Mouse (Mus musculus) right cerebral cortex, postnatal 10 days (tissue): ENCODE measurements around the gene Naalad2.
A peak's percentile ranks its signal among the peaks of the same experiment; 100 is the strongest.
"Not testable (repeated sequence)": the region's sequence is repeated elsewhere in the genome, so short reads cannot be mapped to it uniquely, and the experiment has no call there.

Source experiments
- DNase-seq, 2 experiments: peaks; one replicate each; pipeline ENCODE4 v3.0.0; 2021; ENCODE audit warnings: low spot score in 2 of 2

The Naalad2 gene

DNA sequence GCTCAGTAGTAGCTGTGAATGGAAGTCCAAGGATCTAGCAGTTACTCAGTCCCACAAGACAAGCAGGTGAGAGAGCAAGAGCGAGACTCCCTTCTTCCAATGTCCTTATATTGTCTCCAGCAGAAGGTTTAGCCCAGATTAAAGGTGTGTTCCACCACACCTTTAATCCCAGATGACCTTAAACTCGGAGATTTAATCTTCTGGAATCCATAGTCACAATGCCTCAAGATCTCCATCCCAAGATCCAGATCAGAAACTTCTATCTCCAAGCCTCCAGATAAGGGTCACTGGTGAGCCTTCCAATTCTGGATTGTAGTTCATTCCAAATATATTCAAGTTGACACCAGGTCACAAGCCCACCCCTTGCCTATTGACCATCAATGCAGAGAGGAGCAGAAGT is at the start of gene Naalad2:
Gene Naalad2 (minus strand): TSS at position 101 of the 400 bp plus-strand sequence.
- not testable (repeated sequence) for DNase-seq

DNA sequence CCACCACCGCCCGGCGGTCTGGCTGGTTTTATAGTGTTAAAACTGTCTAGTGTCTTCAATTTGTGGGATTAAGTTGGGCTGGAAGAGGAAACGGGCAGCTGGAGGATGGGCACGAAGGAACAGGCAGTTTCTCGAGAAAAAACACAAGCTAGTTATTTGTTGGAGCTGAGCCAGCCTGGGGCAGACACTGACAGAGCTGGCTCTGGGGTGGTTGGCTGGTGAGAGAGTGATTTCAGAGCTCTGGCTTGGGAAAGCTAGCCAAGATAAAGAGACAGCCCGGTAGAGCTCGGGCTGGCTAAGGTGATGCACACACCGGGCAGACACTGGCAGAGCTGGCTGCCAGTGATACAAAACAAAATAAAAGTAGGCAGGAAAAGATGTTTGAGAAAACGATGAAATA is 28.9 kb upstream of the Naalad2 start:
- peak; percentile 27 to 28 for DNase-seq

- no peak for DNase-seq
Measured at GRCm38 (mm10) chr9:18430354-18430753, 27.6 kb upstream of the Naalad2 start, which contains the start of gene Mbd3l2. Gene Mbd3l2 (plus strand): TSS chr9:18430654.

DNA sequence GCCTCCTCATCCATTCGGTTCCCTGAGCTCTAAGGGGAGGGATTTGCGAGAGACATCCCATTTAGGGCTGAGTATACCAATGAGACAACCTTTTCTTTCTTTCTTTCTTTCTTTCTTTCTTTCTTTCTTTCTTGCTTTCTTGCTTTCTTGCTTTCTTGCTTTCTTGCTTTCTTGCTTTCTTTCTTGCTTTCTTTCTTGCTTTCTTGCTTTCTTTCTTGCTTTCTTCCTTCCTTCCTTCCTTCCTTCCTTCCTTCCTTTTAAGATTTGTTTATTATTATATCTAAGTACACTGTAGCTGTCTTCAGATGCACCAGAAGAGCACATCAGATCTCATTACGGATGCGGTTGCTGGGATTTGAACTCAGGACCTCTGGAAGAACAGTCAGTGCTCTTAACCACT is 9.6 kb upstream of the Naalad2 start:
- not testable (repeated sequence) for DNase-seq

GRCm38 (mm10) chr9:18404118-18404517 is 1.3 kb upstream of the Naalad2 start, which contains the start of gene Ubtfl1:
Gene Ubtfl1 (plus strand): TSS chr9:18404418.
- DNase-seq: no peak

DNA sequence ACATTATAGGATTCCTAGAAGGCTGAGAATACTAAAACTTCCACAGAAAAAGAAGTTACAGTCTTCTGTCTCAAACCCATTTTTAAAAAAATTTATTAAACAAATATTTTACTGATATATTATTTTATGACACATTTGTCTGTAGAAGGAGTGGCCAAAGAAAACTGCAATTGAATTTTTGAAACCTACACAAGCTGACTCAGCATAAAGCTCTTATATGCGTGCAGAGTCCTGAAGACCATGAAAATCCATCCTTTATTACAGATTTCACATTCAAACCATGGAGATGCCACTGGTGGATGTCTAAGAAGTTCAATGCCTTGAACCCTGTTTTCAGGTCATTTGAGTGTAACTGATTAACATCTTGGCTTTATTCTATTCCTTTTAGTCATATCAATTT is 3.2 kb downstream of the Naalad2 start:
- DNase-seq: no peak

GRCm38 (mm10) chr9:18385782-18386181 is 17.0 kb downstream of the Naalad2 start:
- no peak for DNase-seq

GRCm38 (mm10) chr9:18373026-18373425 is 29.8 kb downstream of the Naalad2 start:
- DNase-seq: not testable (repeated sequence)

GRCm38 (mm10) chr9:18319990-18320389 is 82.8 kb downstream of the Naalad2 start:
- DNase-seq: no peak

GRCm38 (mm10) chr9:18298301-18298700 is 104.5 kb downstream of the Naalad2 start:
- DNase-seq: no peak

DNA sequence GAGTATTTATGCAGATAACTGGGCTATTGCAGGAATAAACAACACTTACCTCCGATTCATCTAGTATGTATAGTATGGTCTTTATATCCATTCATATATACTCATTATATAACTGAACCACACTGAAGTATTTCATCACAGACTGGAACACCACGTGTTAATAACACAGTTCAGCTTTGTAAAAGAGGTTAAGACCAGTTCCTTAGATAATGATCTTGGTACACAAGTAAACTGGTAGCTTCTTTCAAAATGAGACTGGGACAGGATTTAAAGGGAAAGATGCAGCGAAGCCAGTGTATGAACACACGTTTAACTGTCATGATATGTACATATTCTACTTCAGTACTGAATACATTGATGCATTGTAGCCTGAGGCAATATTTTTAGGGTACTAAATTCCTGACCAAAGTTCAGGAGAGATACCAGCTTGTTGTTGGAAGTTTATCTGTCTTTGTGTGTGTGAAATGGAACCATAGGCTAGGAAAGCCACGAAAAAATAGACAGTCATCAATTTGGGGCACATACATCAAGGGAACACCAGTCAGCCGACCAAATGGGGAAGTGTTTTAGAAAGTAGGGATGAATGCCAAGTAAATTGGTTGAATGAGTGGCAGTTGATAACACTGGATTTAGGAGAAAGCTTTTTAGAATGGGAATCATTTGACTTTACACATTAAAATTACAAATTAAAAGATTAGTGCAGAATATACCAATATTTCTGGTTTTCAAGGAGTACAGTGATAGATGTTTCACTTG is 109.6 kb downstream of the Naalad2 start:
- DNase-seq: no peak

GRCm38 (mm10) chr9:18292443-18292922 is 110.3 kb downstream of the Naalad2 start:
- no peak for DNase-seq

DNA sequence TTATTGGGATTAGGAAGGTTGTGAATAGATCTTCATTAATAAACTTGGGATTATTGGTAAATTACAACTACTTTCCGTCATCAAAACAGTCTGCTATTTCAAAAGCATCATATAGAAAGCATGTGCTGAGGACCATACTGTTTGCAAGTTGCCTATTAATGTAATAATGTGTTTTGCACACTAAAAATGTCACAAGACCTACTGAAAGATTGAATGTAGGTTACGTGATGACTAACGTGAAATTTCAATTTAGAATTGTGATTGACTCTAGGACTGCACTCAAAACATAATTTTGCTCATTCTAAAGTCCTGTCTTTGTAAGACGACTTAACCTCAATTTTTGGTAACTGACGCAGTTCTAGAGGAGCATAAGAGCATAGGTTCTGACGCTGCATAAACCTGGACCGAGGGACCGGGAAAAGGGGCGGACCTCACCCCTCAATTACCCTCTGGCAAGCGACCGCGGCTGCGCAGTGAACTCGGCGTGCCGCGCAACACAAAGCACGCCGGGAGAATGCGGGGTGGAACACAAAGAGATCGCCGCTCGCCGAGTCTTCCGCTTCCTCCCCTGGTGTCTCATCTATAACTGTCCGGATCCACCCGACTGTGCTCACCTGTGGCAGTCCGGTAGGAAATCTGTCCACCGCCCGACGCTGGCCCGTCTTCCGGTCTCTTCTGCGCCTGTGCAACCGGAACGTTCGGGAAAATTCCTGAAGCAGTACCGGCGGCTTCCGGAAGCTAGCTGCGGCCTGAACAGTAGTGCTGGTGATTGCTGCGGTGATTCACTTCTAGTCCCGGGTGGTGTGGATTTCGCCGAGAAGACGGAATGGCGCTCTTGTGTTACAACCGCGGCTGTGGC is 111.0 kb downstream of the Naalad2 start, which contains the start of gene Chordc1:
Gene Chordc1 (plus strand): TSS at position 555 of the 859 bp plus-strand sequence.
- DNase-seq: peak; percentile 97 to 98

GRCm38 (mm10) chr9:18278693-18279092 is 124.1 kb downstream of the Naalad2 start:
- not testable (repeated sequence) for DNase-seq

DNA sequence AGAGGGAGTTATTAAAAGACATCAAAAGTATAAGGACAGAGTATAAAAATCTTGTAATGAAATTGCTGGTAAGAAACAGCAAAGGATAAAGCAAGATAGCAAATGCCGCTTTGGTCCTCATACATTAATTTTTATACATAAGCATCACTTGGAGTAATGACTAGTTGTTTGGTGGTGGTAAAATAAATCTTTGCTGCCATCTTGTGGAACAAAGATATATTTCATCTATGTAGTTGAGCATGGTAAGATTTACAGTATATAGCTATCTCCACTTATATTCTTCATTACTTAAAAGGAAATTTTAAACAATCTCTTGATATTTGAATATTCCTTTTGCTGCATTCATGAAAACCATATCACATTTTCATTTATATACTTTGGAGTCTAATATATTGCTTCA is 125.3 kb downstream of the Naalad2 start:
- no peak for DNase-seq

GRCm38 (mm10) chr9:18276844-18277243 is 126.0 kb downstream of the Naalad2 start:
- no peak for DNase-seq

DNA sequence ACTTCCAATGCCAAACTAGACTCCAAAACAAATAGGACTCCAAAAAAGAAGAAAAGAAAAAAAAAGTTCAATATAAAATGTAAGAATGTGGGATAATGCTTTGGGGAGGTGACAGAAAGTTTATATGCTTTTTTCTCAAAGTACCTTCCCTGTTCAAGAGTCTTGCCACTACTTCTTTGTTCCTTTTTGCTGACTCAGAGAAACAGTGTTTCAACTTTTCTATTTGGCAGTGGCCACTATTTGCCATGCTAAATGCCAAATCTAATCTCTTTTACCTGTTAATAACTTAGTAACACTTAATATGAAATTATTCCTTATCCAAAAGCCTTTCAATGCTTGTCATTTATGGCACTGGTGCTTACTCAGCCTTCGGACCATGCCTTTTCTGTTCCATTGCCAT is 126.9 kb downstream of the Naalad2 start:
- DNase-seq: no peak
